Mouse (Mus musculus) kidney, postnatal 10 days (tissue): Measurements from ENCODE around the gene Cpt2.

ENCODE experiments used
- DNase-seq: peaks from one replicate; pipeline ENCODE4 v3.0.0; 2021; ENCODE audit warnings: mixed read lengths

The Cpt2 gene

DNA sequence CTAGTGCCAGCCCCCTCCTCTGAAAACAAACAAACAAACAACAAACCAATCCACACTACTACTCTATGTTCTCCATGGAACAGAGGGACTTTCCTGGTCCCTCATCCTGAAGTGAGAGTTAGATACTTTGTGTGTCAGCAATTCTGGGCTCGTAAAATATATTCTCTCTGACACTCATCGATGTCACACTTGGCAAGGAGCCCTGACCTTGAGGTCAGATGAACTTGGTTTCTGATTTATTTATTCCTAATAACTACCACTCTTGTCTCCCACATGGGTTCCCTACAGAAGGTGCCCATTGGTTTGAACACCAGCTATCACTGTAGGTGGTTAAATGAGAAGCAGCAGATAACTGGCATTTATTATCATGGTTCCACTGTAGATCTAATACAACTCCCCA, 3.1 kb downstream of the Cpt2 start:
- DNase-seq, result peak; percentile 44

DNA sequence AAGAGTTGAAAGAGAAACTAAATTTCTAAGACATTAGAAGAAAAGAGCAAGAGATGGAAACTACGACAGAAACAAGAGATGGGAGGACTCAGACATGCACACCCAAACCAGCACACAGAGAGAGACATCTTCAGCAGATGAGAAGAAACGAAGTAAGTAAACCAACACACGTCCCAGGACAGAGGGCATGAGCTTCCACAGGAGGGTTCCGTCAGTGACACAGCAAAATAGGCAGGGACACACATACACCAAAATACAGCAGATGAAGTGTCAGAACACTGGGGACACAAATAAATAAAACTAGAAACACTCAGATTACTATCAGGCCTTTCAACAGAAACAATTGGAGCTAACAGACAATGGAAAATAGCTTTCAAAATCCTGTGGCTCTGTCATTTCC, 13.4 kb downstream of the Cpt2 start:
- DNase-seq, result no peak

DNA sequence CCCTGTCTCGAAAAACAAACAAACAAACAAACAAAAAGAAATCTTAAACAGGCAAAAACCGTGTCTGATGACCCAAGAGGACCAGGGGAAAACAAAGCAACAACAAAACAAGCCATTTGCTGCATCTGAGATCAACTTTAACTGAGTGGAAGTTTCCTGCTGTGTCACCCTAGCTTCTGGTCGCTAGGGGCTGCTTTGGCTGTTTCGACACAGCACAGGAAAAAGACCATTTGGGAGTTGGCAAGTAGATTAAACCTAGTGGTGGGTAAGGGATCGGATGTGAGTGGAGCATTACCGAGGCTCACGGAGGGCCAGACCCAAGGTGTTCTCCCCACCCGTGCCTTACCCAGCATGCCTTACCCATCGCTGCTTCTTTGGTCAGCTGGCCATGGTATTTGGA, 16.8 kb downstream of the Cpt2 start:
- no peak for DNase-seq

DNA sequence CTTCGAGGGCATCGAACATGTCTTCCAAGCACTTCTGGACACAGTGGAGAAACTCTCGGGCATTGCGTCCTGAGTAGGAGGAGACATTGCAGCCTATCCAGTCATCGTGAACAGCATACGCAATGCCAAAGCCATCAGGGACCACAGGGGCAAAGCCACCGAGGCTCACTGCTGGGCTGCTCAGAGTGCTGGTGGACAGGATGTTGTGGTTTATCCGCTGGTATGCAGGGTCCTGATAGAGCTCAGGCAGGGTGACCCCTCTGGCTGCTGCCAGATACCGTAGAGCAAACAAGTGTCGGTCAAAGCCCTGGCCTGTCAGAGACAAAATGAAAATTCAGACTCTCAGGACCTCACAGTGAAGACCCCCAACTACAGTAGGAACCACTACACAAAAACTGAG, 19.2 kb downstream of the Cpt2 start:
- DNase-seq, result no peak

DNA sequence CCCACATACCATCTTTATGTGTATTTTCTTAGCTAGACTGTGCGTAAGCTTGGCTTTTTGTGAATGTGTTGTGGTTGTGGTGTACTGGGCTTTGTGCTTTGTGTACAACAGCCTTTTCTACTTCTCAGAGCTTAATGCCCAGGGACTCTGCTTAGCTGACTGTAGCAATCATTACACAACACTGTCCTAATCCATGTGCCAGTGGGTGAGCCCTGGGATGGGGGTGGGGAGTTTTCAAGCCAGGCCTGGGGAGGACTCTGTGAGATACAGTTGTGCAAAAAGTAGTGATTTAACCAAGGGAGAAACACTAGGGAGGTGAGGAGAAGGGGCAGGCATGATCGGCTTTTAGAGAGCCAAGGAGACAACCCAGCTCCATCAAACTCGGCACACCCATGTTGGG, 23.2 kb downstream of the Cpt2 start:
- DNase-seq, result no peak

DNA sequence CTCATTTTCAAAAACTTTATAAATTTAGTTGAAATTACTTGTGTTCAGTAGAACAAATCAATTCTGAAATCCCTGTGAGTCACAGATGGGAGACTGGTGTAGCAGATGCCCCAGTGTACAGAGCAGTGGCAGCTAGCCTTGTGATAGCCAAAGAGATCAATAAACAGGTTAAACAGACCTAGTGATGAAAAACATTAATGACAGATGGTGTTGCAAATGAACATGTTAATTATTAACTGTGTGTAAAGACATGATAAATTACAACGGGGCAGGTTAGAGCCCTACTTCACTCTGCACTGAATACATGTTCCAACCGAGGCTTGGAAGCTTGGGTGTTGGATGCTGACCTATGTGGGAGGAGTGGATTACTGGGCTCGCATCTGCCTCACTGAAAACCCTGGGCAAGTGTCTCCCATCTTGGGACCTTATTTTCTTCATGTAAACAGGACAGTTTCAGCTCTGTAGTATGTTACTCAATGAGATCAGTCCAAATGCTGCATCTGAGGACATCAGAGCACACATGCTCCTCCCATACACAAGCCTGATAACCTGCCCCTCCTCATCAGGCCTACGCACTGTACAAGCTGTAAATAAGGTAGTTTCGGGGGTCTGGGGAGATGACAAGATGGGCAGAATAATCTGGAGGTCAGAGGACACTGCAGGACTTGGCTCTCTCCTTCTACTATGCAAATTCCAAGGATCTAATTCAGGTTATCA, 24.0 kb downstream of the Cpt2 start:
- no peak for DNase-seq

DNA sequence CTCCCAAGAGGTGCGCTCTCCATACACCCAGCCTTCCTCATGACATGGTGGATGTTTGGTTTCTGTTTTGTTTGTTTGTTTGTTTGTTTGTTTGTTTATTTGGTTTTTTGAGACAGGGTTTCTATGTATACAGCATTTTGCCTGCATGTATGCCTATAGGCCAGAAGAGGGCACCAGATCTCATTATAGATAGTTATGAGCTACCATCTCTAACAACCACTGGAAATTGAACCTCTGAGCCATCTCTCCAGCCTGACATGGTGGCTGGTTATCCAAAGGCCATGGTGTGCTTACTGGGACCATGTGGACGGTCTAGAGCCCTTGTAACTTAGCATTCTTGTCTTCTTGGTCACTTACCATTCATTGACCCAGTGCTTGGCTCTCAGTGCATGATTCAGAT, 30.7 kb downstream of the Cpt2 start:
- DNase-seq, result no peak

DNA sequence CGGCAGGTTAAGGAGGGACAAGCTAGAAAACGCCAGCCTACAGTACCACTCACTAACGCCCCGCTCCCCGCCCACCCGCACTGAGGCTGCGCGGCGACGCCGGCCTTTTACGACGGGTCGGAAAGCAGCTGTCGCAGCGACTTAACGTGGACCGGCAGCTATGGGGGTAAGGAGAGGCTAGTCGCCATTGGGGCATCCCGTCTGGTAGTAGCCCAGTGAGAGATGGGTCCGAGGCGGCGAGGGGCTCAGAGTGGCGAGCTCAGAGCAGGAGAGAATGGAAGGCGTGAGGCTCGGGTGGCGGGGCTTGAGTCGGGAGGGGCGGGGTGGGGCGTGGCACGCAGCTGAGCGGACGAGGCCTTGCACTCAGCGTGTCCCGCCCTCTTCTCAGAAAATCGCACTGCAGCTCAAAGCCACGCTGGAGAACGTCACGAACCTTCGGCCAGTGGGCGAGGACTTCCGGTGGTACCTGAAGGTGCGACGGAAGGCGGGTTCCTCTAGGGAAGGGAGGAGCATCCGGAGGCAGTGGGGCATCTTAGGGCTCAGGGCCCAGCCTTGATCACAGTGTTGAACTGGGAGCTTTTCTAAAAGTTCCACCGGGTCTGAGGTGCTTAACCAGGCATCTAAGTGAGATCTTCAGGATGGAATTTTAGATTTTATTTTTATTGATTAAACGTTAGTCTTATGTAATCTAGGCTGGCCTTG, 33.5 kb downstream of the Cpt2 start, which contains the start of gene 0610037L13Rik:
Gene 0610037L13Rik, plus strand, starts transcription at position 83 of the 702 bp plus-strand sequence.
- peak; percentile 95 for DNase-seq

DNA sequence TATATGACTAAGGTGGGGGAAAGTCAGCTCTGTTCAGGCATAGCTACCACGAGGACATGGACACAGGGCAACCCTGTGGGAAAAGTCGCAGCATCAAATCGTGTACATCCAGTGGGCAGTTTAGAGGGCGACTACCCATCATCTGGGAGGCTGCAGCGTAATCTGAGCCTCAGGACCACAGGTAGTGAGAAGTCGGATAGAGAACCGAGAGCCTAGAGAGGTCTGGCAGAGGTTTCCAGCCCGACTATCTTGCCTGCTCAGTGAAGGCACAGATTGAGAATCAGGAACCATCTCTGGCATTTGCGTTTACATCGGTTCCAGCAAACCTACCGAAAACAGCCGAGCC, 34.1 kb downstream of the Cpt2 start:
- no peak for DNase-seq

DNA sequence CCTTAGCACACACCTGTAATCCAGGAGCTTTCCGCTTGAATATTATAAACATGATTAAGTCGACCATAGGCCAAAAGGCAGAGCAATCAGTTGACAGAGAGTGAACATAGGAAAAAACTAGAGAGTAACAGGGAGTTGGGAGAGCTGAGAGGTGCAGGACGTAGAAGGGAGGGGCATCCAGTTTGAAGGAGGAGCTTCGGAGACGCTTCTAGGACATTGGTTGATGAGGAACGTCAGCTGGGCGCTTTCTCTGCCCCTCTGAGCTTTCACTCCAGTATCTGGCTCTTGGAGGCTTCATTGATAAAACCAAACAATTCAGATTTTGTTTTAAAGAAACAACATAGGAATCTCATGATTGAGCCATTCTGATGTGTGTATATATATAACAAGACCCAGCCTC, 37.0 kb downstream of the Cpt2 start:
- no peak for DNase-seq

DNA sequence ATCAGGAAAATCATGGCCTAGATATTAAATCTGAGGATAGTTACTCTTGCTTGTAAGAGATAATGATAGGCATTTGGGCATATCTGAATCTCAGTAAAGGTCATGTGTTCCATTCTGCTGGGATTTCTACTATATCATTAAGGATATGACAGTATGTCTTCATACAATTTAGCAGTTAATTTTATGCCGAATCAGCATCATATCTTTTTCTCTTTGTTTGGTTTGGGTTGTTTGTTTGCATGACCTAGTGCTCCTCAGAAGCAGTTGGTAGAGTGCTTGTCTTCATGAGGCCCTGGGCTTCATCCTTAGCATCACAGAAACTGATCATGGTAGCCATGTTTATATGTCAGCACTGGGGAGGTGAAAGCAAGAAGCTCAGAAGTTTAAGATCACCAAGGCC, 41.8 kb downstream of the Cpt2 start:
- DNase-seq, result no peak

DNA sequence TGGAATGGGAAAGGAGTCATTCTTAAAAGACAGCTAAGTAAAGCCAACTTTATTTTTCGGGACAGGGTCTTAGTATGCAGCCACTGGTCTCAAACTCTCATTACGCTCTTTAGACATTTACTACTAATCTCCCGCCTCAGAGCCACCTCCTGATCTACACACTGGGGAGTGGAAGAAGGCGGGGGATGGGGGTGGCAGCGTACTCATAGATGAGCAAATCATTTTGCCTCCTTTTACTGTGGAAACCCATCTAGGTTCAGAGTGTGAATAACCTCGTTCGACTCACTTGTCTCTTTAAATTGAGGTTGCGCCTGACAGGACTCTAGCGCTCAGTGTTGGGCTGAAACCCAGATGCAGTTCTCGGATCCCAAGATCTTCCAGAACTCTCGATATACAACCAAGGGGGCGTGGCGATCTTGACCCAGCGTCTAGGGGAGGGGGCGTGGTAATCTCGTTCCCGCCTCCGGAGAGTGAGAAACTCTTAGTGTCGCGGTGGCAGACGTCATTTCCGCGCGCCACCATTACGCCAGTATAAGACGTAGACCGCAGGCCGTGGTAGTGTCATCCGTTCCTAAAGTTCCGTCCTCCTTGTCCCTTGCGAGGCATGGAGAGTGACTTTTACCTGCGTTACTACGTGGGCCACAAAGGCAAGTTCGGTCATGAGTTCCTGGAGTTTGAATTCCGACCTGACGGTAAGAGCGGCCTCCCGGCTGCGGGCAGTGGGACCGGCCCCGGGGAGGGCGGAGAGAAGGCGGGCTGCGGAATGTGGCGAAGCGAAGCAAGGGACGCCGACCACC, 44.0 kb downstream of the Cpt2 start, which contains the start of gene Magoh:
Gene Magoh, plus strand, starts transcription at position 502 of the 797 bp plus-strand sequence.
- peak; percentile 99 for DNase-seq

DNA sequence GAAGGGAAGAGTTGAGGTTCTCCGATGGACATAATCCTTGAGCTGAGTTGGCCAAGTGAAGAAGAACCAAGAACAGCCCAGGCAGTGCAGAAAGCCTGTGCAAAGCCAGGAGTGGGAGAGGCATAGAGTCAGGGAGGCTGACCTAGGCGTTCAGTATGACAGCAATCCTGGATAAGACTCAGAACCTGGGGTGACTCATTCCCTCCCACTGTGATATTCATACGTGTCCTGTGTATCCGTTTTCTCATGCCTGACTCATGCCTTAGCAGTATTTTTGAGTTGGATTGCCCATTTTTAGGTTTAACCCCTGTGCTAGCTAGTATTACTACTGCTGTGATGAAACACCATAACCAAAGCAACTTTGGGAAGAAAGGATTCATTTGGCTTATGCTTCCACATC, 58.5 kb downstream of the Cpt2 start:
- no peak for DNase-seq

DNA sequence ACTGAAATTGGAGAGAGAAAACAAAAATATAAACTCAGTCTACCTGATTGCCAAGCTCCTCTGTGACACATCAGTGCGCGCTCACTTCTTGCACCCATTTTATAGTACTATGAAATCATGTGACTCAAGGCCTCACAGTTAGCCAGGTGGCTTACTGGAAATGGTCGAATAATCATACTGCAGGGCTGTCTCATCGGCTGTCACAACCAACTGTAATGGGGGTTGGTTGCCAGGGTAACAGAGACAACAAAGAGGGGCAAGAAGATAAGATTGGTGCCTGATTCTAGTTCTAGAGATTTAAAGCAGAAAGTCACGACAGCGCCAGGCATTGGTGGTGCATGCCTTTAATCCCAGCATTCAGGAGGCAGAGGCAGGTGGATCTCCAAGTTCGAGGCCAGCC, 64.4 kb downstream of the Cpt2 start:
- DNase-seq, result no peak

DNA sequence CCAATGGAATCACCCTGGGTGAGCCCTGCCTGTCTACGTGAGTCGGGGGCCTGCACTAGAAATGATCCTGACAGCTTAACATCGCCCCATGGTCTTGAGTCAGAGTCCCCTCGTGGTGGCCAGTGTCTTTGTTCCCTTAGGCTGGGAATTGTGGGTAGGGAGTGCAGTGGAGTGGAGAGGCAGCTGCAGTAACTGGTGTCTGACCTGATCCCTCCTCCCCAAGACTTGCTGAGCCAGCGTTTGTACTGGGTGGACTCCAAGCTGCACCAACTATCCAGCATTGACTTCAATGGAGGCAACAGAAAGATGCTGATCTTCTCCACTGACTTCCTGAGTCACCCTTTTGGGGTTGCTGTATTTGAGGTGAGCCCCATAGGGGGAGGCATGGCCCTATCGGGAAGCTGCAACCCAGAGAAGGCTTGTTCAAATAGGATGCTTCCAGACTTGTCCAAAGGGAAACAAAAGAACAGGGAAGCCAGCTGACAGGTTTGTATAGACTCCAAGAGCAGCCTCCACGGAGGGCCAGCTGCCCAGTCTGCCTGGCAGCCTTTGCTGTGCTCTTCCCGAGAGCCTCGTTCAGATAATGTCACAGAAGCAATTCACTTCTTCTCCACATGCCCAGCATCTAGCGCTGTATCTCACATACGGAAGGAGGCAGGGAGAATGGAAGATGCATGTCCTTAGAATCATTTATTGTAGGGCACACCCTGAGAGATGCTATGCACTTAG, 66.3 kb downstream of the Cpt2 start:
- DNase-seq, result no peak
